Mouse (Mus musculus) heart, embryonic 16.5 days (tissue): ENCODE measurements around the gene Tmem136. TPM values are rescaled to one million over a fixed set of nuclear protein-coding genes. Genes with fewer than 3 reads are reported as not detected.

Experiments
- ATAC-seq: fragments of 200-750 bp; cut with Nextera tagmentation; replicated peaks from 2 replicates; pipeline ENCODE4 v1.8.0; 2017; ENCODE audit warnings: moderate number of reproducible peaks; ENCODE audit not compliant: insufficient read depth, low FRiP score; ENCODE audit errors: extremely low read depth
- H3K27ac ChIP-seq: fragments of 300-500 bp; sonication (generic); 2 replicates; pipeline ENCODE4 v1.5.1; 2014; ENCODE audit warnings: mild to moderate bottlenecking, low read length, control low read depth, moderate library complexity
- H3K27me3 ChIP-seq: fragments of 300-500 bp; sonication (generic); 2 replicates; pipeline ENCODE4 v1.6.1; 2014; ENCODE audit warnings: low read length, mixed read lengths; ENCODE audit not compliant: control insufficient read depth, insufficient read depth
- H3K36me3 ChIP-seq: fragments of 300-500 bp; sonication (generic); 2 replicates; pipeline ENCODE4 v1.6.1; 2014; ENCODE audit not compliant: control insufficient read depth, insufficient read depth
- H3K4me1 ChIP-seq: fragments of 300-500 bp; sonication (generic); 2 replicates; pipeline ENCODE4 v1.6.1; 2014; ENCODE audit warnings: low read length, mixed read lengths; ENCODE audit not compliant: control insufficient read depth, insufficient read depth
- H3K4me2 ChIP-seq: fragments of 300-500 bp; sonication (generic); 2 replicates; pipeline ENCODE4 v1.6.1; 2014; ENCODE audit warnings: low read depth, mild to moderate bottlenecking, control low read depth, low read length
- H3K4me3 ChIP-seq: fragments of 300-500 bp; sonication (generic); 2 replicates; pipeline ENCODE4 v1.5.1; 2014; ENCODE audit warnings: mild to moderate bottlenecking, control low read depth, low read length
- H3K9ac ChIP-seq: fragments of 300-500 bp; sonication (generic); 2 replicates; pipeline ENCODE4 v1.6.1; 2014; ENCODE audit warnings: low read length, control low read depth
- H3K9me3 ChIP-seq: fragments of 300-500 bp; sonication (generic); replicated peaks from 2 replicates; pipeline ENCODE4 v1.6.1; 2016; ENCODE audit warnings: low read length; ENCODE audit not compliant: control insufficient read depth
- WGBS: fragments of 180-500 bp; shearing (Covaris S2); extraction: QIAGEN DNeasy Blood & Tissue Kit; methylation state at CpG from one replicate; pipeline ENCODE4 v1.1.7; 2014; 5-methylcytosine and 5-hydroxymethylcytosine counted together
- polyA plus RNA-seq: library from polyadenylated mRNA; unstranded; fragments of >200 nt; fragmentation: Nextera tagmentation; extraction: Ambion mirVana; gene quantifications from 2 replicates; pipeline ENCODE4 v1.2.1, GENCODE M21; 2015

Tmem136 gene
- 12.0 and 14.1 TPM in 2 replicates for polyA plus RNA-seq

DNA sequence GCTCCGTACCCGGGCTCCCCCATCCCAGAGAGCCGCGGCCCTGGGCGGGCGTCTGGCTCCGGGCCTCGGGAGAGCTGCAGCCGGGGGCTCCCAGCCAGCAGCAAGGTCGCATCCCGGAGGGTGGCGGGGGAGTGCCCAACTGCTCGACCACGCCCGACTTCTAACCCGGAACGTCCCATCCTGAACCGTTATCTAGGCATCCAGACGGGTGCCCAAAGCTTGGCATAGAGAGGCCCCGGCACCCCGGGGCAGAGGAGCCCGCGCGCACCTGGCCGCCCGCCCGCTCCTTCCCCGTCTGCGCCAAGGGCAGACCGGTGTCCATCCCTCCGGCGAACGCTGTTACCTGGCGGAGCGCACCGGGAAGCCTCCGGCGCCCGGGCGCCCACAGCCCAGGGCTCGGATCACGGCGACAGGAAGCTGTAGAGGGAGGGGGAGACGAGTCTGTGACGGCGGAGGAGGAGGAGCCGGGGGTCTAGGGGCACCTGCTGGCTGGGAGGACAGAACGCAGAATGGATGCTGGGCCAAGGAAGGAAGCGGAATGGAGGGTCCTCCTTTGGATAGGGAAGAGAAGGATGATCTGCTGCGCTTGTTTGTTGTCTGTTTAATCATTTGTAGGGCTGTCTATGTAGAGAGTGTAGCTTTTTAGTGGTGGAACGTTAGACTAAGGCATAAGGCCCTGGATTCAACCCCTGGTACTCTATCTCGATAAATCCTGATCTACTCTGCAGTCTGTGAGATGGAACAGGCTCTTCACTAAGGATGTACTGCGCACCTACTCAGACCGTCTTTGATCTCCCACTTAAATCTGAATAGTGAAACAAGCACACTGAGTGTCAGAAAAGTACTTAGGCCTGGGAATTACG is at the start of gene Tmem136:
TSS of gene Tmem136 (minus strand) at position 437 of the 863 bp plus-strand sequence.
- peak within 1 kb of the TSS; percentile 88 for H3K9ac ChIP-seq
- peak within 1 kb of the TSS; percentile 79 for H3K27ac ChIP-seq
- peaks cover 9% of the 10 kb centered on the region for H3K36me3 ChIP-seq
- H3K4me2 ChIP-seq: peak within 1 kb of the TSS; percentile 65
- WGBS: 4% methylated on average over 55 of the region's 55 CpGs
- H3K4me1 ChIP-seq: peaks cover 12% of the 10 kb centered on the region
- H3K4me3 ChIP-seq: peak within 1 kb of the TSS; percentile 84
- peaks cover 5% of the 10 kb centered on the region for H3K27me3 ChIP-seq
- H3K9me3 ChIP-seq: no peaks in the 10 kb centered on the region
- ATAC-seq: peak; percentile 87

DNA sequence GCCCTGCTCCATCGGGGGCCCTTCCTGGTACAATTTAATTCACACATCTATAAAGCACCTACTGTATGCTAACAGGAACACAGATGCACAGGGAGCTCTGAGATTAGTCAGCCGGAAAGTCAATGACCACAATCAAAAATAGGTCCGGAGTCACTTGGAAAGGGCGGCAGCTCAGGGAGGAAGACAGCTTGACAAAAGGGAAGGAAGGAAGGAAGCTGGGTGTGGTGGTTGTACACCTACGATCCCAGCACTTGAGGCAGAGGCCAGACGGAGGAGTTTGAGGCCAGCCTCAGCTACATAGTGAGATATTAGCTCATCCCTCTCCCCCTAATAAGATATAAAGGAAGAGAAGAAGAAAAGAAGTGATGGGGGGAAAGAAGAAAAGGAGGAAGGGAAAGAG is 39.6 kb upstream of the Tmem136 start:
- Histone ChIP-seq H3K9me3 (no peaks in the 10 kb centered on the region), H3K4me1 (peaks cover under 1% of the 10 kb centered on the region; the same call in 1 of the 2 replicates), H3K4me2 (no peak overlapping the region), H3K4me3 (no peak overlapping the region), H3K9ac (no peak overlapping the region), H3K27me3 (peaks cover 5% of the 10 kb centered on the region), H3K36me3 (no peaks in the 10 kb centered on the region), H3K27ac (no peak overlapping the region)
- WGBS: 48% methylated on average over 6 of the region's 6 CpGs
- ATAC-seq: no peak

DNA sequence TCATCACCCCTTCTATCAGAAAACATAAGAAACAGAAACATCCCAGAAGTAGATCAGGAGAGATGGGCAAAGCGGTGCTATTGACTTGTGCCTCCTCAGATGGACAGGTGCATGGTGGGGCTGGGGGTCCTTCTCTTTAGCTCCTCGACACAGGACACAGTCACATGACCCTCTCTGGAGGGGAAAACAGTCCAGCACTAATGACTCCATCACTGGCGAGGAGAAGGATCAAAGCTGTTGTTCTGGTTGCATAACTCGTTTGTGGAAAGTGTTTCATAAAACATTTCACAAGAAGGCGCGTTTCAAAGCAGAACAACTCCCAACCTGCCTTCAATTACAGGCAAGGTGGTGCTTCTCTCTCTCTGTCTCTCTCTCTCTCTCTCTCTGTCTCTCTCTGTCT is 35.4 kb upstream of the Tmem136 start:
- H3K4me2 ChIP-seq: no peak overlapping the region
- no peak overlapping the region for H3K27ac ChIP-seq
- no peak overlapping the region for H3K4me3 ChIP-seq
- ATAC-seq: no peak
- H3K9me3 ChIP-seq: no peaks in the 10 kb centered on the region
- H3K9ac ChIP-seq: no peak overlapping the region
- H3K36me3 ChIP-seq: no peaks in the 10 kb centered on the region
- 82% methylated on average over 6 of the region's 6 CpGs for WGBS
- peaks cover 11% of the 10 kb centered on the region for H3K4me1 ChIP-seq
- H3K27me3 ChIP-seq: peaks cover 7% of the 10 kb centered on the region

DNA sequence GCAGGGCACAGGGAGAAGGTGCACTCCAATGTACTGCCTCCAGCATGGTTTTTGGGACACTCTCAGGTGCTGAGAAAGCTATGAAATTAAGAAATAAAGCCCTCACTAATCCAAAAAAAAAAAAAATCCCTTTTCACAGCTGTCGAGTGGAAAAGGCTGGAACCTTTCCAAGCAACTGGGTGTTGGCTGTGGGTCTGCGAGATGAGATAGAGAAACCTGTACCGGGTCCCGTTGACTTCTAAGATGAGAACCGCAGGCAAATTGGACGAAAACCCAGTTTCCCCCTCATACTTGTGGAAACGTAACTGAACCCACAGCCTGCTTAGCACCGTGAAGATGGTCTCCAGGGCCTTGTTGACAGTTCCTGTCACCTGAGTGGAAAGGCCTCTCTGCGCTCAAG is 34.6 kb upstream of the Tmem136 start:
- no peak overlapping the region for H3K4me3 ChIP-seq
- ATAC-seq: no peak
- H3K27me3 ChIP-seq: peaks cover 7% of the 10 kb centered on the region
- no peaks in the 10 kb centered on the region for H3K9me3 ChIP-seq
- no peak overlapping the region for H3K27ac ChIP-seq
- H3K4me1 ChIP-seq: peaks cover 11% of the 10 kb centered on the region
- H3K36me3 ChIP-seq: no peaks in the 10 kb centered on the region
- no peak overlapping the region for H3K4me2 ChIP-seq
- no peak overlapping the region for H3K9ac ChIP-seq
- 42% methylated on average over 9 of the region's 9 CpGs for WGBS

DNA sequence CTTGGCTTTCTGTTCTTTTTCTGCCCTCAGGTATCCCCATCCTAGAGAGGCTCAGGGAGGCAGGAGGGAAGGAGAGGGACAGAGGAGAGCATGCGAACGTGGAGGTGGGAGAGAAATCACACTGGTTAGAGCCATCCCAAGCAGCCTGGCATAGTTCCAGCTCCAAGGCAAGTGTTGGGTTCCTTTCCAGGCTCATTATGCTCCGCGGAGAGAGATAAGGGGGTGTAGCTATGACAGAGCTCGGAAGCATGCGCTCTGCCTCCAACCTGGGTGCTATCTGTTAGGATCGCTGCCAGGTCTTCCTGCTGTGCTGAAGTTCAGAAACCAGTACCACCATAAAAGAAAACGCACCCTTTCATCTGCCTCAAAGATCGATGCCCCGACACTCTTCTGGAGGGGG is 33.7 kb upstream of the Tmem136 start:
- Histone ChIP-seq H3K9me3 (no peaks in the 10 kb centered on the region), H3K27me3 (peaks cover 4% of the 10 kb centered on the region), H3K4me2 (peak overlapping the region; percentile 39), H3K9ac (no peak overlapping the region), H3K36me3 (no peaks in the 10 kb centered on the region), H3K4me1 (peaks cover 11% of the 10 kb centered on the region), H3K27ac (no peak overlapping the region), H3K4me3 (no peak overlapping the region)
- peak; percentile 73 for ATAC-seq
- 7% methylated on average over 10 of the region's 10 CpGs for WGBS

DNA sequence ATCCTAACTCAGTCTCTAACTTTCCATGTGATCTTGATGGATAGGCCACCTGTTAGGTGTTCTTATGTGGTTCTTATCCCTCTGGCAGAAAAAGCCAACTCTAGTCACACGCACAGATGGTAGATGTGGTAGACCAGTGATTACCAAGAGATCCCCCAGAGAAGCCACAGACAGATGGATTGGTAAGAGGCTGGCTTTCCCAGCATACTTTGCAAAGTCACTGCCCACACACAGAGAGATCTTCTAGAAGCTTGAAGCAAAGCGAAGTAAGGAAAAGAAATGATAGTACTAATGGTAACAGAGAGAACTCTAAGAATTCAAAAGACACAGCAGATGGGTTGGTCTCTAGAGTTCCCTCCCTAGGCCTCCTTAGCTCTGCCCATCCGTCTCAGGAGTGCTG is 33.1 kb upstream of the Tmem136 start:
- Histone ChIP-seq H3K36me3 (no peaks in the 10 kb centered on the region), H3K4me1 (peaks cover 11% of the 10 kb centered on the region), H3K27me3 (peaks cover 4% of the 10 kb centered on the region), H3K4me2 (no peak overlapping the region), H3K9me3 (no peaks in the 10 kb centered on the region), H3K9ac (no peak overlapping the region), H3K4me3 (no peak overlapping the region), H3K27ac (no peak overlapping the region)
- 76% methylated on average over 3 of the region's 3 CpGs for WGBS
- ATAC-seq: no peak

DNA sequence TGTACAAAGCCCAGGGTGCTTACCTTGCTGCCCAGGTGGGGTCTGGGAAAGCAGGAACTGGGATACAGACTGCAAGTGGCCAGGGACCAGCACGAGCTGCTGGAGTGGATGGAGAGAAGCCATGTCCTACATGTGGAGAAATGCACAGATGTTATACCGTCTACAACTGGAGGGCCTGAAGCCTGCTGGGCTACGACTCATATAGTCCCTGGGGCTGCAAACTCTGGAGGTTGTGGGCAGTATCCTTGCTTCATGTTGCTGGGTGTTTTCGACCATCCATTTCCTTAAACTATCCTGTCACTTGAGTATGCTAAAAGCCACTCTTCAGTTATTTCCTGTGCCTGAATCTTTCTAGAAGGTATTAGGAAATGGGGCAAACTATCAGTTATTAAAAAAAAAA is 28.8 kb upstream of the Tmem136 start:
- Histone ChIP-seq H3K9ac (no peak overlapping the region), H3K4me1 (peaks cover 3% of the 10 kb centered on the region), H3K27me3 (0 out of 2 replicates have a peak, but pooled peaks cover 2% of the 10 kb centered on the region), H3K9me3 (no peaks in the 10 kb centered on the region), H3K4me3 (no peak overlapping the region), H3K4me2 (no peak overlapping the region), H3K27ac (no peak overlapping the region), H3K36me3 (no peaks in the 10 kb centered on the region)
- ATAC-seq: no peak
- 79% methylated on average over 4 of the region's 4 CpGs for WGBS

DNA sequence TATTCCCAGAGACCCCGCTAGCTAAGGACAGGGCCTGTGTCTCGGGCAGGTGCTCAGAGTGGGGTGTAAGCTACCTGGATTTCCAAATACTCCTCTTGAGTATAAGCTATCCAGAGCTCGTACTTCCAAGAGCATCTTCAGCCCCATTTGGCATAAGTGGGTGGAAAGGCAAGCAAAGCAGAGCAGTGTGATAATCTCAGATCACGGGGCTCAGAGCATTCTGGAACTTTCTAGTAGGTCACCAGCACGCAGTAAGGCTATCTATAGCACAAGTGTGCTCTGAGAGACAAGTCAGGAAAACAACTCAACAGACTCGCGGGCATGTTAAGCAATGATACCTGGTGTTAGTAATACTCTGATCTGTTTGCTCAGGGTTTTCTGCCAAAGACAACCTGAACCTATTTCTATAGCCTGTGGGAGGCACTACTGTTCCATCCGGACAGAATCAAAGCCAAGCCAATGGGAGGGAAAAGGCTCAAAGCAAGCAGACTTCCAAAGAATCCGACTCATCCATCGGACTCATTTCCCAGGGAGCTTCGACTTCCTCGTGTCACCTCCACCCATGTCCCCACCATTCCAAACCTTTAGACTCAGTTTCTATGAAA is 27.9 kb upstream of the Tmem136 start:
- H3K27me3 ChIP-seq: no peaks in the 10 kb centered on the region
- no peaks in the 10 kb centered on the region for H3K9me3 ChIP-seq
- H3K4me1 ChIP-seq: no peaks in the 10 kb centered on the region
- no peak overlapping the region for H3K4me3 ChIP-seq
- H3K27ac ChIP-seq: no peak overlapping the region
- no peak overlapping the region for H3K4me2 ChIP-seq
- 39% methylated on average over 12 of the region's 12 CpGs for WGBS
- H3K36me3 ChIP-seq: no peaks in the 10 kb centered on the region
- no peak for ATAC-seq
- no peak overlapping the region for H3K9ac ChIP-seq

DNA sequence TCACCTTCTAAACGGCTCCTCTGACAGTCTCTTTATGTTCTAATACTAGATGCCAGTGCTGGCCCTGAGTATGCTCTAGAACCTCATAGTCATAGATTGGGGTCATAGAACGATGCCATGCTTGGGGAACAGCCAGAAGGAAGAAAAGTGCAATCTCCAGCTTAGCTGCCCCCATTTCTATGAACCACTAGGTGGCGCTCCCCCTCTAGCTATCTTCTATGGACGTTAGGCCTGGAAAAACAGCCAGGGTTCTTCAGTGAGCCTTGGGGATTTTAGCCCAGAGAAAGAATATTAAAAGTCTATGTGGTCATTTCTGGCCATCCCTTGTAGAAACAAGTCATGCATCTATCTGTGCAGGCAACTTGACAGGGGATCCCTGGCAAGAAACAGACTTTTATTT is 25.5 kb upstream of the Tmem136 start:
- Histone ChIP-seq H3K27ac (no peak overlapping the region), H3K36me3 (no peaks in the 10 kb centered on the region), H3K9me3 (no peaks in the 10 kb centered on the region), H3K4me1 (no peaks in the 10 kb centered on the region), H3K27me3 (no peaks in the 10 kb centered on the region), H3K9ac (no peak overlapping the region), H3K4me3 (no peak overlapping the region), H3K4me2 (no peak overlapping the region)
- WGBS: 5% methylated on average over 4 of the region's 4 CpGs
- ATAC-seq: no peak; the same call in 1 of the 2 replicates
